Mouse (Mus musculus) limb, embryonic 11.5 days (tissue): ENCODE results near the gene Fam110c. TPM values are rescaled to one million over a fixed set of nuclear protein-coding genes. Genes with fewer than 3 reads are reported as not detected.

Experiments used
- ATAC-seq: fragments of 200-750 bp; cut with Nextera tagmentation; 2 replicates; pipeline ENCODE4 v1.8.0; 2017; ENCODE audit warnings: low read depth; ENCODE audit not compliant: insufficient number of reproducible peaks, low FRiP score, low TSS enrichment
- DNase-seq: peaks from one replicate; pipeline ENCODE4 v3.0.0-alpha.2; 2015; ENCODE audit warnings: low spot score
- H3K27ac ChIP-seq: fragments of 300-500 bp; sonication (generic); replicated peaks from 2 replicates; pipeline ENCODE4 v1.5.1; 2014; ENCODE audit warnings: low read depth, mild to moderate bottlenecking, low read length
- H3K27me3 ChIP-seq: fragments of 300-500 bp; sonication (generic); 2 replicates; pipeline ENCODE4 v1.6.1; 2014; ENCODE audit warnings: mild to moderate bottlenecking, low read length, mixed read lengths; ENCODE audit not compliant: control insufficient read depth, insufficient read depth
- H3K36me3 ChIP-seq: fragments of 300-500 bp; sonication (generic); 2 replicates; pipeline ENCODE4 v1.6.1; 2014; ENCODE audit warnings: mild to moderate bottlenecking, low read length, moderate library complexity, mixed read lengths; ENCODE audit not compliant: control insufficient read depth, insufficient read depth
- H3K4me1 ChIP-seq: fragments of 300-500 bp; sonication (generic); 2 replicates; pipeline ENCODE4 v1.6.1; 2014; ENCODE audit warnings: low read length, mixed read lengths; ENCODE audit not compliant: control insufficient read depth, insufficient read depth
- H3K4me2 ChIP-seq: fragments of 300-500 bp; sonication (generic); 2 replicates; pipeline ENCODE4 v1.6.1; 2014; ENCODE audit warnings: low read depth, mild to moderate bottlenecking, moderate library complexity; ENCODE audit not compliant: severe bottlenecking
- H3K4me3 ChIP-seq: fragments of 300-500 bp; sonication (generic); 2 replicates; pipeline ENCODE4 v1.5.1; 2014; ENCODE audit warnings: low read depth, low read length
- H3K9ac ChIP-seq: fragments of 300-500 bp; sonication (generic); 2 replicates; pipeline ENCODE4 v1.6.1; 2014; ENCODE audit warnings: mild to moderate bottlenecking, low read length
- H3K9me3 ChIP-seq: fragments of 300-500 bp; sonication (generic); 2 replicates; pipeline ENCODE4 v1.6.1; 2016; ENCODE audit warnings: low read length; ENCODE audit not compliant: control insufficient read depth
- WGBS: fragments of 180-500 bp; shearing (Covaris S2); extraction: QIAGEN DNeasy Blood & Tissue Kit; methylation state at CpG from one replicate; pipeline ENCODE4 v1.1.7; 2014; 5-methylcytosine and 5-hydroxymethylcytosine counted together
- polyA plus RNA-seq: library from polyadenylated mRNA; unstranded; fragments of >200 nt; fragmentation: Nextera tagmentation; extraction: Ambion mirVana; gene quantifications from 2 replicates; pipeline ENCODE4 v1.2.1, GENCODE M21; 2014

Gene Fam110c
- polyA plus RNA-seq, 1 experiment from 2014 or later: 0.11 TPM

- H3K4me1 ChIP-seq: 0 out of 2 replicates have a peak, but pooled peaks cover 8% of the 10 kb centered on the region
- H3K27ac ChIP-seq: no peak overlapping the region
- peak; percentile 63 for DNase-seq
- H3K27me3 ChIP-seq: peaks cover 34% of the 10 kb centered on the region
- peak overlapping the region; percentile 17; the same call in 1 of the 2 replicates for H3K4me3 ChIP-seq
- ATAC-seq: no peak
- H3K9me3 ChIP-seq: no peaks in the 10 kb centered on the region
- H3K36me3 ChIP-seq: no peaks in the 10 kb centered on the region
- H3K4me2 ChIP-seq: peak overlapping the region; percentile 57
- H3K9ac ChIP-seq: no peak overlapping the region
- 2% methylated on average over 24 of the region's 24 CpGs for WGBS
Observed at GRCm38 (mm10) chr12:31074839-31075538, 1.3 kb downstream of the Fam110c start.

- no peak overlapping the region for H3K4me2 ChIP-seq
- no peaks in the 10 kb centered on the region for H3K36me3 ChIP-seq
- ATAC-seq: no peak
- WGBS: 72% methylated on average over 7 of the region's 7 CpGs
- H3K9ac ChIP-seq: no peak overlapping the region
- no peak overlapping the region for H3K4me3 ChIP-seq
- 0 out of 2 replicates have a peak, but pooled peaks cover 8% of the 10 kb centered on the region for H3K4me1 ChIP-seq
- peaks cover 31% of the 10 kb centered on the region for H3K27me3 ChIP-seq
- DNase-seq: no peak
- H3K9me3 ChIP-seq: no peaks in the 10 kb centered on the region
- H3K27ac ChIP-seq: no peak overlapping the region
Observed at GRCm38 (mm10) chr12:31077020-31077419, 3.4 kb downstream of the Fam110c start.

GRCm38 (mm10) chr12:31078030-31078429 is 4.4 kb downstream of the Fam110c start:
- no peak for ATAC-seq
- WGBS: 68% methylated on average over 4 of the region's 4 CpGs
- no peak overlapping the region for H3K4me3 ChIP-seq
- H3K9me3 ChIP-seq: no peaks in the 10 kb centered on the region
- no peak for DNase-seq
- peaks cover 22% of the 10 kb centered on the region for H3K27me3 ChIP-seq
- H3K9ac ChIP-seq: no peak overlapping the region
- H3K27ac ChIP-seq: no peak overlapping the region
- no peaks in the 10 kb centered on the region for H3K36me3 ChIP-seq
- H3K4me2 ChIP-seq: no peak overlapping the region
- 0 out of 2 replicates have a peak, but pooled peaks cover 8% of the 10 kb centered on the region for H3K4me1 ChIP-seq

- H3K4me1 ChIP-seq: 0 out of 2 replicates have a peak, but pooled peaks cover 1% of the 10 kb centered on the region
- WGBS: 67% methylated on average over 6 of the region's 6 CpGs
- H3K9me3 ChIP-seq: no peaks in the 10 kb centered on the region
- H3K4me2 ChIP-seq: no peak overlapping the region
- no peaks in the 10 kb centered on the region for H3K36me3 ChIP-seq
- ATAC-seq (no peak), DNase-seq (no peak)
- H3K27me3 ChIP-seq: peaks cover 4% of the 10 kb centered on the region
- no peak overlapping the region for H3K27ac ChIP-seq
- H3K4me3 ChIP-seq: no peak overlapping the region
- no peak overlapping the region for H3K9ac ChIP-seq
Observed at GRCm38 (mm10) chr12:31080352-31080751, 6.7 kb downstream of the Fam110c start.

- no peak overlapping the region for H3K4me2 ChIP-seq
- WGBS: 88% methylated on average over 6 of the region's 6 CpGs
- H3K9me3 ChIP-seq: no peaks in the 10 kb centered on the region
- H3K27ac ChIP-seq: no peak overlapping the region
- no peaks in the 10 kb centered on the region for H3K4me1 ChIP-seq
- DNase-seq (no peak), ATAC-seq (no peak)
- no peak overlapping the region for H3K9ac ChIP-seq
- H3K4me3 ChIP-seq: no peak overlapping the region
- no peaks in the 10 kb centered on the region for H3K36me3 ChIP-seq
- no peaks in the 10 kb centered on the region for H3K27me3 ChIP-seq
Observed at GRCm38 (mm10) chr12:31080890-31081554, 7.4 kb downstream of the Fam110c start.

GRCm38 (mm10) chr12:31083007-31083406 is 9.3 kb downstream of the Fam110c start:
- DNase-seq (no peak), ATAC-seq (no peak)
- WGBS: 78% methylated on average over 4 of the region's 4 CpGs
- Histone ChIP-seq H3K27ac (no peak overlapping the region), H3K9me3 (no peaks in the 10 kb centered on the region), H3K4me3 (no peak overlapping the region), H3K4me1 (no peaks in the 10 kb centered on the region), H3K9ac (no peak overlapping the region), H3K4me2 (no peak overlapping the region), H3K36me3 (no peaks in the 10 kb centered on the region), H3K27me3 (no peaks in the 10 kb centered on the region)

- no peak for ATAC-seq
- Histone ChIP-seq H3K4me1 (no peaks in the 10 kb centered on the region), H3K27ac (no peak overlapping the region), H3K9ac (no peak overlapping the region), H3K4me3 (no peak overlapping the region), H3K9me3 (no peaks in the 10 kb centered on the region), H3K4me2 (no peak overlapping the region), H3K36me3 (no peaks in the 10 kb centered on the region), H3K27me3 (no peaks in the 10 kb centered on the region)
- WGBS: 82% methylated on average over 4 of the region's 4 CpGs
- DNase-seq: no peak
Observed at GRCm38 (mm10) chr12:31083407-31083806, 9.7 kb downstream of the Fam110c start.

- H3K36me3 ChIP-seq: no peaks in the 10 kb centered on the region
- H3K4me1 ChIP-seq: no peaks in the 10 kb centered on the region
- no peak overlapping the region for H3K9ac ChIP-seq
- ATAC-seq (no peak), DNase-seq (no peak)
- no peak overlapping the region for H3K27ac ChIP-seq
- no peak overlapping the region for H3K4me3 ChIP-seq
- H3K9me3 ChIP-seq: no peaks in the 10 kb centered on the region
- WGBS: 89% methylated on average over 4 of the region's 4 CpGs
- no peaks in the 10 kb centered on the region for H3K27me3 ChIP-seq
- H3K4me2 ChIP-seq: no peak overlapping the region
Observed at GRCm38 (mm10) chr12:31087060-31087459, 13.4 kb downstream of the Fam110c start.
